Mouse (Mus musculus) cerebellum, adult 2 months (tissue): ENCODE measurements at regions not wholly inside any gene's neighbourhood (a gene's known extent, or its start where the extent isn't known, plus 50 kb on each side); places are given as distances from the start of the nearest gene placed in this dataset.

Experiments
- CTCF ChIP-seq: fragments of 200-500 bp; IDR thresholded peaks from 2 replicates; pipeline ENCODE4 v1.5.1; 2011; ENCODE audit warnings: low read depth, mild to moderate bottlenecking, control low read depth, low read length, moderate library complexity, borderline replicate concordance; ENCODE audit not compliant: insufficient read depth
- POLR2A ChIP-seq: fragments of 200-500 bp; IDR thresholded peaks from 2 replicates; pipeline ENCODE4 v1.6.1; 2011; ENCODE audit warnings: low read length, control low read depth, borderline replicate concordance; ENCODE audit not compliant: insufficient read depth

GRCm38 (mm10) chr10:17485515-17485914 lies 237.5 kb upstream of the Cited2 start:
- TF ChIP-seq CTCF, result no peak
- TF ChIP-seq POLR2A, result no peak
